Mouse (Mus musculus): ENCODE measurements around the gene BC024978. TPM values are rescaled to one million over a fixed set of nuclear protein-coding genes. Genes with fewer than 3 reads are reported as not detected.

BC024978 gene
- polyA plus RNA-seq, 2 experiments: 3.6 to 12.9 TPM

GRCm38 (mm10) chr7:27180837-27181695 lies 14.5 kb upstream of the BC024978 start, which contains the start of the genes Gm21983 and Mia:
Gene Gm21983 (minus strand): TSS chr7:27181086.
Gene Mia (minus strand): TSS chr7:27181157.
- Histone ChIP-seq H3K4me3 (replicated peaks; ENCODE audit: low read length) (peak within 1 kb of the TSS; percentile 63), H3K27me3 (ENCODE audit: control insufficient read depth, insufficient read depth, low read length) (no peaks in the 10 kb centered on the region), H3K4me2 (replicated peaks; ENCODE audit: low read depth, low read length, severe bottlenecking) (peak within 1 kb of the TSS; percentile 56), H3K9me3 (ENCODE audit: control insufficient read depth, low read length) (no peaks in the 10 kb centered on the region), H3K4me1 (ENCODE audit: control insufficient read depth, insufficient read depth, low read length) (peaks cover 14% of the 10 kb centered on the region), H3K9ac (ENCODE audit: low read depth, low read length, severe bottlenecking) (peak within 1 kb of the TSS; percentile 52), H3K36me3 (ENCODE audit: control insufficient read depth, insufficient read depth, low read length) (peaks cover 25% of the 10 kb centered on the region), H3K27ac (replicated peaks; ENCODE audit: low read depth, low read length) (peak within 1 kb of the TSS; percentile 90)
- peak; percentile 26 for DNase-seq (ENCODE audit: low spot score)
- 58% methylated on average over 14 of the region's 14 CpGs for WGBS
- no peak for ATAC-seq (ENCODE audit: low FRiP score, low read depth)
- TF ChIP-seq POLR2A (IDR thresholded peaks at IDR 0.05; ENCODE audit: borderline replicate concordance, extremely low read depth, insufficient read depth, insufficient read length): no peak

- H3K4me2 ChIP-seq (replicated peaks; ENCODE audit: low read depth, low read length, severe bottlenecking): no peak overlapping the region
- no peak overlapping the region for H3K4me3 ChIP-seq (replicated peaks; ENCODE audit: low read length)
- WGBS: 85% methylated on average over 1 of the region's 1 CpGs
- no peak overlapping the region for H3K27ac ChIP-seq (replicated peaks; ENCODE audit: low read depth, low read length)
- ATAC-seq (ENCODE audit: low FRiP score, low read depth) (no peak), DNase-seq (ENCODE audit: low spot score) (no peak)
- H3K9me3 ChIP-seq (ENCODE audit: control insufficient read depth, low read length): no peaks in the 10 kb centered on the region
- H3K9ac ChIP-seq (ENCODE audit: low read depth, low read length, severe bottlenecking): no peak overlapping the region
- H3K36me3 ChIP-seq (ENCODE audit: control insufficient read depth, insufficient read depth, low read length): peaks cover 38% of the 10 kb centered on the region
- no peak for TF ChIP-seq POLR2A (IDR thresholded peaks at IDR 0.05; ENCODE audit: borderline replicate concordance, extremely low read depth, insufficient read depth, insufficient read length)
- no peaks in the 10 kb centered on the region for H3K27me3 ChIP-seq (ENCODE audit: control insufficient read depth, insufficient read depth, low read length)
- H3K4me1 ChIP-seq (ENCODE audit: control insufficient read depth, insufficient read depth, low read length): peaks cover 14% of the 10 kb centered on the region
These were observed 13.1 kb upstream of the BC024978 start for GRCm38 (mm10) chr7:27182498-27182897.

- no peak overlapping the region for H3K9ac ChIP-seq (ENCODE audit: low read depth, low read length, severe bottlenecking)
- H3K9me3 ChIP-seq (ENCODE audit: control insufficient read depth, low read length): no peaks in the 10 kb centered on the region
- 66% methylated on average over 3 of the region's 3 CpGs for WGBS
- ATAC-seq (ENCODE audit: low FRiP score, low read depth) (no peak), DNase-seq (ENCODE audit: low spot score) (no peak)
- no peaks in the 10 kb centered on the region for H3K27me3 ChIP-seq (ENCODE audit: control insufficient read depth, insufficient read depth, low read length)
- no peak for TF ChIP-seq POLR2A (IDR thresholded peaks at IDR 0.05; ENCODE audit: borderline replicate concordance, extremely low read depth, insufficient read depth, insufficient read length)
- H3K4me2 ChIP-seq (replicated peaks; ENCODE audit: low read depth, low read length, severe bottlenecking): no peak overlapping the region
- no peak overlapping the region for H3K27ac ChIP-seq (replicated peaks; ENCODE audit: low read depth, low read length)
- H3K36me3 ChIP-seq (ENCODE audit: control insufficient read depth, insufficient read depth, low read length): peaks cover 63% of the 10 kb centered on the region
- peaks cover under 1% of the 10 kb centered on the region; the same call in 1 of the 2 replicates for H3K4me1 ChIP-seq (ENCODE audit: control insufficient read depth, insufficient read depth, low read length)
- H3K4me3 ChIP-seq (replicated peaks; ENCODE audit: low read length): no peak overlapping the region
These were observed 10.6 kb upstream of the BC024978 start for GRCm38 (mm10) chr7:27184964-27185363.

- DNase-seq (ENCODE audit: low spot score) (no peak), ATAC-seq (ENCODE audit: low FRiP score, low read depth) (no peak)
- H3K27ac ChIP-seq (replicated peaks; ENCODE audit: low read depth, low read length): no peak overlapping the region
- no peaks in the 10 kb centered on the region for H3K4me1 ChIP-seq (ENCODE audit: control insufficient read depth, insufficient read depth, low read length)
- no peak overlapping the region for H3K4me3 ChIP-seq (replicated peaks; ENCODE audit: low read length)
- no peaks in the 10 kb centered on the region for H3K27me3 ChIP-seq (ENCODE audit: control insufficient read depth, insufficient read depth, low read length)
- H3K36me3 ChIP-seq (ENCODE audit: control insufficient read depth, insufficient read depth, low read length): peaks cover 73% of the 10 kb centered on the region
- H3K4me2 ChIP-seq (replicated peaks; ENCODE audit: low read depth, low read length, severe bottlenecking): no peak overlapping the region
- 94% methylated on average over 5 of the region's 5 CpGs for WGBS
- no peak for TF ChIP-seq POLR2A (IDR thresholded peaks at IDR 0.05; ENCODE audit: borderline replicate concordance, extremely low read depth, insufficient read depth, insufficient read length)
- H3K9me3 ChIP-seq (ENCODE audit: control insufficient read depth, low read length): no peaks in the 10 kb centered on the region
- no peak overlapping the region for H3K9ac ChIP-seq (ENCODE audit: low read depth, low read length, severe bottlenecking)
These were observed 9.6 kb upstream of the BC024978 start for GRCm38 (mm10) chr7:27185986-27186385.

DNA sequence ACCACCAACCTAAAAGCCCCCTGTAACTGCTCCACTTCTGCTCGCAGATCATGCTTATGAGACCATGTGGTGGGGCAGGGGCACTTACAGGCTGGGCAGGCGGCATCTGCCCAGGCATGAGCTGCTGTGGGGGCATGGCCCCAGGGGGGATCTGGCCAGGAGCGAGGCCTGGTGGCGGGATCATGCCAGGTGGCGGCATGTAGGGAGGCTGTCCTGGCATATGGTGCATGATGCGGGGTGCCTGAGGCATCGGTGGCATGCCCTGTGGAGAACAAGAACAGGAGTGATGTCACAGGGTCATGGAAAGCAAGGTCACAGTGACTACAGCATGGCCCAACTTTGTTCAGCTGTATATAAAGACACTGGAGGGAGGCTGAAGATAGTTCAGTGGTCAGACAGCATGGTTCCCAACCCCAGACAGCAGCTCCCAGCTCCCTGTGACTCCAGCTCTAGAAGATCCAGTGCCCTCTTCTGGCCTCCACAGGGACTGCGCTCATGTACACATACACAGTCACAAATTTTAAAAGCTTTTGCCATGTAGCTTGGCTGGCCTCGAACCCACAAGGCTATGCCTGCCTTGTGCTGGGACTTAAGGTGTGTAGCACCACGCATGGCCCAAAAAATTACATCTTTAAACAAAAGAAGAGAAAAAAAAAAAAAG lies 6.2 kb upstream of the BC024978 start:
- WGBS: 99% methylated on average over 10 of the region's 10 CpGs
- no peak for ATAC-seq (ENCODE audit: low FRiP score, low read depth)
- H3K36me3 ChIP-seq (ENCODE audit: control insufficient read depth, insufficient read depth, low read length): peaks cover 96% of the 10 kb centered on the region

More for the DNA sequence above, 6.2 kb upstream of the BC024978 start:
- Histone ChIP-seq H3K4me3 (replicated peaks; ENCODE audit: low read length) (no peak overlapping the region), H3K4me1 (ENCODE audit: control insufficient read depth, insufficient read depth, low read length) (peaks cover 6% of the 10 kb centered on the region), H3K27ac (replicated peaks; ENCODE audit: low read depth, low read length) (no peak overlapping the region), H3K9me3 (ENCODE audit: control insufficient read depth, low read length) (no peaks in the 10 kb centered on the region), H3K27me3 (ENCODE audit: control insufficient read depth, insufficient read depth, low read length) (no peaks in the 10 kb centered on the region), H3K4me2 (replicated peaks; ENCODE audit: low read depth, low read length, severe bottlenecking) (no peak overlapping the region), H3K9ac (ENCODE audit: low read depth, low read length, severe bottlenecking) (no peak overlapping the region)
- DNase-seq (ENCODE audit: low spot score): no peak
- no peak for TF ChIP-seq POLR2A (IDR thresholded peaks at IDR 0.05; ENCODE audit: borderline replicate concordance, extremely low read depth, insufficient read depth, insufficient read length)

Data from limb, embryonic 14.5 days (tissue).